Mouse (Mus musculus) MEL (cell line): ENCODE results near the gene Zfp36l1.

ENCODE experiments used
- CTCF ChIP-seq, 3 experiments: IDR thresholded peaks in 2 of 3; conservative IDR thresholded peaks in 1 of 3; 2 replicates each; pipeline ENCODE4 v1.5.1; 2011 to 2012; ENCODE audit warnings: low read length in 3 of 3, low read depth in 2 of 3, mild to moderate bottlenecking in 2 of 3, improper control_type of control experiment in 1 of 3, inconsistent platforms in 1 of 3, mixed read lengths in 1 of 3, moderate library complexity in 1 of 3; ENCODE audit not compliant: control insufficient read depth in 1 of 3, insufficient read depth in 1 of 3, poor library complexity in 1 of 3, severe bottlenecking in 1 of 3
- ELF1 ChIP-seq: IDR thresholded peaks from 2 replicates; pipeline ENCODE4 v1.6.1; 2014; ENCODE audit warnings: low read depth, mild to moderate bottlenecking, inconsistent platforms, low read length, improper control_type of control experiment, moderate library complexity
- GATA1 ChIP-seq: IDR thresholded peaks from 2 replicates; pipeline ENCODE4 v1.6.1; 2011; ENCODE audit warnings: low read depth, low read length, improper control_type of control experiment
- JUND ChIP-seq: IDR thresholded peaks from 2 replicates; pipeline ENCODE4 v1.6.1; 2011; ENCODE audit warnings: low read depth, mild to moderate bottlenecking, improper control_type of control experiment, low read length
- KAT2A ChIP-seq: conservative IDR thresholded peaks from 2 replicates; pipeline ENCODE4 v1.6.1; 2012; ENCODE audit warnings: low read depth, low read length, improper control_type of control experiment, inconsistent platforms
- MAX ChIP-seq: IDR thresholded peaks from 2 replicates; pipeline ENCODE4 v1.6.1; 2011; ENCODE audit warnings: low read length, improper control_type of control experiment
- NELFE ChIP-seq: IDR thresholded peaks from 2 replicates; pipeline ENCODE4 v1.6.1; 2011; ENCODE audit warnings: low read depth, low read length, improper control_type of control experiment
- POLR2A ChIP-seq, 2 experiments: IDR thresholded peaks; 2 replicates each; pipeline ENCODE4 v1.6.1; 2011 to 2012; ENCODE audit warnings: low read length in 2 of 2, mild to moderate bottlenecking in 2 of 2, control low read depth in 1 of 2, improper control_type of control experiment in 1 of 2, low read depth in 1 of 2, moderate library complexity in 1 of 2; ENCODE audit not compliant: control insufficient read depth in 1 of 2, insufficient read depth in 1 of 2, poor library complexity in 1 of 2
- USF2 ChIP-seq, 2 experiments: IDR thresholded peaks; 2 replicates each; pipeline ENCODE4 v1.6.1; 2011 to 2012; ENCODE audit warnings: improper control_type of control experiment in 2 of 2, low read length in 2 of 2, borderline replicate concordance in 1 of 2, inconsistent platforms in 1 of 2, low read depth in 1 of 2, mild to moderate bottlenecking in 1 of 2; ENCODE audit not compliant: insufficient read depth in 1 of 2

DNA sequence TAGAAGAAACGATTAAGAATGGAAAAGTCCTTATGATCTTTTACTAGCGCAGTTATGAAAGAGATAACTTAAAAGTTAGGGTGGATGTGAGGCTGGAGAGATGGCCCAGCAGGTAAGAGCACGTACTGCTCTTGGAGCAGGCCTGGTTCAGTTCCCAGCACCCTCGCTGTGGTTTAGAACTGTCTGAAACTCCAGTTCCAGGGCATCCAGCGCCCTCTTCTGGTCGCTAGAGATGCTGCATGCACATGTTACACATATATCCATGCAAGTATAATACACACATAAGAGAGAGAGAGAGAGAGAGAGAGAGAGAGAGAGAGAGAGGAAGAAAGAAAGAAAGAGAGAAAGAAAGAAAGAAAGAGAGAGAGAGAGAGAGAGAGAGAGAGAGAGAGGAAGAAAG lies 40.3 kb upstream of the Zfp36l1 start:
- TF ChIP-seq CTCF (IDR thresholded peaks at IDR 0.05 in 2 of 3, conservative IDR thresholded peaks at IDR 0.05 in 1 of 3; ENCODE audit: control insufficient read depth in 1 of 3, insufficient read depth in 1 of 3, low read depth in 2 of 3, low read length in 3 of 3, poor library complexity in 1 of 3, severe bottlenecking in 1 of 3) (peak; percentile 38 to 54 (median 41)), MAX (no peak), POLR2A (IDR thresholded peaks at IDR 0.05; ENCODE audit: control insufficient read depth in 1 of 2, insufficient read depth in 1 of 2, low read depth in 1 of 2, low read length in 2 of 2, poor library complexity in 1 of 2) (no peak), USF2 (IDR thresholded peaks at IDR 0.05; ENCODE audit: borderline replicate concordance in 1 of 2, insufficient read depth in 1 of 2, low read depth in 1 of 2, low read length in 2 of 2) (no peak), JUND (no peak), NELFE (no peak), GATA1 (no peak), ELF1 (no peak), KAT2A (no peak)
